Mouse (Mus musculus) heart, embryonic 11.5 days (tissue): ENCODE measurements around the gene Atpaf2. TPM values are rescaled to one million over a fixed set of nuclear protein-coding genes. Genes with fewer than 3 reads are reported as not detected.
"Not testable (repeated sequence)": the region's sequence is repeated elsewhere in the genome, so short reads cannot be mapped to it uniquely, and the experiment has no call there.

Experiments used
- ATAC-seq: fragments of 200-750 bp; cut with Nextera tagmentation; replicated peaks from 2 replicates; pipeline ENCODE4 v1.8.0; 2017; ENCODE audit warnings: moderate library complexity; ENCODE audit not compliant: insufficient number of reproducible peaks, low FRiP score, low TSS enrichment
- H3K27ac ChIP-seq: fragments of 300-500 bp; sonication (generic); 2 replicates; pipeline ENCODE4 v1.5.1; 2014; ENCODE audit warnings: mild to moderate bottlenecking, low read depth, low read length
- H3K27me3 ChIP-seq: fragments of 300-500 bp; sonication (generic); 2 replicates; pipeline ENCODE4 v1.6.1; 2014; ENCODE audit warnings: mild to moderate bottlenecking, low read length, mixed read lengths; ENCODE audit not compliant: control insufficient read depth, insufficient read depth
- H3K36me3 ChIP-seq: fragments of 300-500 bp; sonication (generic); 2 replicates; pipeline ENCODE4 v1.6.1; 2014; ENCODE audit warnings: mild to moderate bottlenecking, low read length, moderate library complexity, mixed read lengths; ENCODE audit not compliant: control insufficient read depth, insufficient read depth
- H3K4me1 ChIP-seq: fragments of 300-500 bp; sonication (generic); 2 replicates; pipeline ENCODE4 v1.6.1; 2014; ENCODE audit warnings: low read length; ENCODE audit not compliant: control insufficient read depth, insufficient read depth
- H3K4me2 ChIP-seq: fragments of 300-500 bp; sonication (generic); 2 replicates; pipeline ENCODE4 v1.6.1; 2014; ENCODE audit warnings: mild to moderate bottlenecking, moderate library complexity
- H3K4me3 ChIP-seq: fragments of 300-500 bp; sonication (generic); 2 replicates; pipeline ENCODE4 v1.5.1; 2014; ENCODE audit warnings: low read depth, low read length
- H3K9ac ChIP-seq: fragments of 300-500 bp; sonication (generic); 2 replicates; pipeline ENCODE4 v1.6.1; 2014; ENCODE audit warnings: mild to moderate bottlenecking, low read depth, low read length, moderate library complexity
- H3K9me3 ChIP-seq: fragments of 300-500 bp; sonication (generic); replicated peaks from 2 replicates; pipeline ENCODE4 v1.6.1; 2016; ENCODE audit warnings: low read length; ENCODE audit not compliant: control insufficient read depth
- WGBS: fragments of 180-500 bp; shearing (Covaris S2); extraction: QIAGEN DNeasy Blood & Tissue Kit; methylation state at CpG from one replicate; pipeline ENCODE4 v1.1.7; 2014; ENCODE audit not compliant: insufficient replicate concordance; 5-methylcytosine and 5-hydroxymethylcytosine counted together
- polyA plus RNA-seq: library from polyadenylated mRNA; unstranded; fragments of >200 nt; fragmentation: Nextera tagmentation; extraction: Ambion mirVana; gene quantifications from 2 replicates; pipeline ENCODE4 v1.2.1, GENCODE M21; 2014

The Atpaf2 gene
- polyA plus RNA-seq, 1 experiment from 2014 or later = 52.2 TPM

- H3K36me3 ChIP-seq = peaks cover 15% of the 10 kb centered on the region
- not testable (repeated sequence) for H3K9ac ChIP-seq, H3K9me3 ChIP-seq, H3K27ac ChIP-seq, H3K4me3 ChIP-seq, ATAC-seq, H3K27me3 ChIP-seq, H3K4me1 ChIP-seq, H3K4me2 ChIP-seq
- 36% methylated on average over 1 of the region's 1 CpGs for WGBS
Measured at GRCm38 (mm10) chr11:60439621-60440020, 21.4 kb upstream of the Atpaf2 start.

GRCm38 (mm10) chr11:60436618-60437017 lies 18.4 kb upstream of the Atpaf2 start:
- H3K4me1 ChIP-seq = no peaks in the 10 kb centered on the region
- H3K9ac ChIP-seq = no peak overlapping the region
- ATAC-seq = no peak
- no peak overlapping the region for H3K4me3 ChIP-seq
- 84% methylated on average over 3 of the region's 3 CpGs for WGBS
- no peak overlapping the region for H3K27ac ChIP-seq
- H3K4me2 ChIP-seq = no peak overlapping the region
- H3K27me3 ChIP-seq = no peaks in the 10 kb centered on the region
- no peaks in the 10 kb centered on the region for H3K9me3 ChIP-seq
- peaks cover 11% of the 10 kb centered on the region for H3K36me3 ChIP-seq

- Histone ChIP-seq H3K9ac (no peak overlapping the region), H3K4me3 (no peak overlapping the region), H3K4me2 (no peak overlapping the region), H3K27me3 (no peaks in the 10 kb centered on the region), H3K4me1 (no peaks in the 10 kb centered on the region), H3K36me3 (peaks cover 11% of the 10 kb centered on the region), H3K9me3 (no peaks in the 10 kb centered on the region), H3K27ac (no peak overlapping the region)
- 90% methylated on average over 1 of the region's 1 CpGs for WGBS
- no peak for ATAC-seq
Measured at GRCm38 (mm10) chr11:60435133-60435532, 16.9 kb upstream of the Atpaf2 start.

- no peak overlapping the region for H3K27ac ChIP-seq
- H3K4me1 ChIP-seq = no peaks in the 10 kb centered on the region
- no peak overlapping the region for H3K9ac ChIP-seq
- no peak overlapping the region for H3K4me3 ChIP-seq
- no peaks in the 10 kb centered on the region for H3K9me3 ChIP-seq
- no peaks in the 10 kb centered on the region for H3K27me3 ChIP-seq
- H3K36me3 ChIP-seq = peaks cover 11% of the 10 kb centered on the region
- no peak for ATAC-seq
- H3K4me2 ChIP-seq = no peak overlapping the region
Measured at GRCm38 (mm10) chr11:60433501-60433900, 15.2 kb upstream of the Atpaf2 start.

GRCm38 (mm10) chr11:60427628-60428027 lies 9.4 kb upstream of the Atpaf2 start:
- no peaks in the 10 kb centered on the region for H3K9me3 ChIP-seq
- no peak overlapping the region for H3K9ac ChIP-seq
- no peak for ATAC-seq
- H3K36me3 ChIP-seq = peaks cover 3% of the 10 kb centered on the region
- no peak overlapping the region for H3K4me3 ChIP-seq
- H3K4me1 ChIP-seq = no peaks in the 10 kb centered on the region
- 94% methylated on average over 3 of the region's 3 CpGs for WGBS
- no peak overlapping the region for H3K4me2 ChIP-seq
- no peak overlapping the region for H3K27ac ChIP-seq
- no peaks in the 10 kb centered on the region for H3K27me3 ChIP-seq

GRCm38 (mm10) chr11:60426417-60426816 lies 8.2 kb upstream of the Atpaf2 start:
- H3K9ac ChIP-seq = no peak overlapping the region
- no peak overlapping the region for H3K27ac ChIP-seq
- H3K4me2 ChIP-seq = no peak overlapping the region
- no peaks in the 10 kb centered on the region for H3K9me3 ChIP-seq
- no peaks in the 10 kb centered on the region for H3K27me3 ChIP-seq
- ATAC-seq = no peak
- no peaks in the 10 kb centered on the region for H3K4me1 ChIP-seq
- 83% methylated on average over 1 of the region's 1 CpGs for WGBS
- H3K36me3 ChIP-seq = no peaks in the 10 kb centered on the region; the same call in 1 of the 2 replicates
- H3K4me3 ChIP-seq = no peak overlapping the region

GRCm38 (mm10) chr11:60423006-60423405 lies 4.7 kb upstream of the Atpaf2 start:
- peaks cover 8% of the 10 kb centered on the region for H3K4me1 ChIP-seq
- ATAC-seq = no peak
- no peaks in the 10 kb centered on the region for H3K9me3 ChIP-seq
- no peak overlapping the region for H3K4me2 ChIP-seq
- H3K9ac ChIP-seq = no peak overlapping the region
- no peaks in the 10 kb centered on the region for H3K27me3 ChIP-seq
- H3K27ac ChIP-seq = no peak overlapping the region
- WGBS = 75% methylated on average over 1 of the region's 1 CpGs
- no peak overlapping the region for H3K4me3 ChIP-seq
- no peaks in the 10 kb centered on the region; the same call in 1 of the 2 replicates for H3K36me3 ChIP-seq

GRCm38 (mm10) chr11:60422046-60422668 lies 3.9 kb upstream of the Atpaf2 start:
- H3K9ac ChIP-seq = no peak overlapping the region
- peaks cover 9% of the 10 kb centered on the region for H3K4me1 ChIP-seq
- no peak overlapping the region for H3K4me2 ChIP-seq
- H3K27me3 ChIP-seq = no peaks in the 10 kb centered on the region
- ATAC-seq = no peak
- no peaks in the 10 kb centered on the region for H3K9me3 ChIP-seq
- no peaks in the 10 kb centered on the region for H3K36me3 ChIP-seq
- H3K27ac ChIP-seq = no peak overlapping the region
- 67% methylated on average over 5 of the region's 6 CpGs for WGBS
- H3K4me3 ChIP-seq = no peak overlapping the region

GRCm38 (mm10) chr11:60418473-60418803 lies 181 bp upstream of the Atpaf2 start:
- Histone ChIP-seq H3K27me3 (no peaks in the 10 kb centered on the region), H3K4me3 (peak overlapping the region; percentile 79), H3K9me3 (no peaks in the 10 kb centered on the region), H3K36me3 (no peaks in the 10 kb centered on the region), H3K9ac (peak overlapping the region; percentile 95), H3K4me2 (peak overlapping the region; percentile 86), H3K27ac (0 out of 2 replicates have a peak overlapping the region, but pooled peaks have one; percentile 89), H3K4me1 (peaks cover 21% of the 10 kb centered on the region)
- 5% methylated on average over 6 of the region's 6 CpGs for WGBS
- ATAC-seq = no peak
